Mouse (Mus musculus): ENCODE measurements at regions not wholly inside any gene's neighbourhood (a gene's known extent, or its start where the extent isn't known, plus 50 kb on each side); places are given as distances from the start of the nearest gene placed in this dataset.

- 0 out of 2 replicates have a peak, but pooled peaks have one; percentile 1 for TF ChIP-seq CTCF (IDR thresholded peaks at IDR 0.05)
- Histone ChIP-seq H3K4me1 (ENCODE audit: insufficient read depth, low read length) (no peaks in the 10 kb centered on the region), H3K27me3 (ENCODE audit: insufficient read depth, low read length) (no peaks in the 10 kb centered on the region), H3K9me3 (ENCODE audit: low read length) (no peaks in the 10 kb centered on the region), H3K9ac (replicated peaks; ENCODE audit: low read length, poor library complexity, severe bottlenecking) (no peak overlapping the region), H3K36me3 (ENCODE audit: insufficient read depth, low read length) (no peaks in the 10 kb centered on the region), H3K4me2 (ENCODE audit: low read depth, low read length, poor library complexity, severe bottlenecking) (no peak overlapping the region), H3K4me3 (ENCODE audit: low read depth, low read length) (no peak overlapping the region), H3K27ac (ENCODE audit: low read depth, low read length) (no peak overlapping the region)
- 83% methylated on average over 3 of the region's 3 CpGs for WGBS
- no peak for DNase-seq (ENCODE audit: low spot score)
- ATAC-seq (ENCODE audit: low FRiP score) = no peak
These were observed 654.2 kb upstream of the Marcks start for GRCm38 (mm10) chr10:37792878-37793277.

GRCm38 (mm10) chr10:37788049-37788448 is 649.3 kb upstream of the Marcks start:
- H3K27ac ChIP-seq (ENCODE audit: low read depth, low read length) = no peak overlapping the region
- TF ChIP-seq CTCF (IDR thresholded peaks at IDR 0.05) = no peak
- H3K4me1 ChIP-seq (ENCODE audit: insufficient read depth, low read length) = no peaks in the 10 kb centered on the region
- no peaks in the 10 kb centered on the region for H3K27me3 ChIP-seq (ENCODE audit: insufficient read depth, low read length)
- H3K9me3 ChIP-seq (ENCODE audit: low read length) = no peaks in the 10 kb centered on the region
- no peak overlapping the region for H3K9ac ChIP-seq (replicated peaks; ENCODE audit: low read length, poor library complexity, severe bottlenecking)
- DNase-seq (ENCODE audit: low spot score) = peak; percentile 33
- 89% methylated on average over 5 of the region's 5 CpGs for WGBS
- no peak overlapping the region for H3K4me3 ChIP-seq (ENCODE audit: low read depth, low read length)
- no peak overlapping the region for H3K4me2 ChIP-seq (ENCODE audit: low read depth, low read length, poor library complexity, severe bottlenecking)
- no peak for ATAC-seq (ENCODE audit: low FRiP score)
- H3K36me3 ChIP-seq (ENCODE audit: insufficient read depth, low read length) = no peaks in the 10 kb centered on the region

- Histone ChIP-seq H3K4me2 (ENCODE audit: low read depth, low read length, poor library complexity, severe bottlenecking) (no peak overlapping the region), H3K4me1 (ENCODE audit: insufficient read depth, low read length) (no peaks in the 10 kb centered on the region), H3K9ac (replicated peaks; ENCODE audit: low read length, poor library complexity, severe bottlenecking) (no peak overlapping the region), H3K4me3 (ENCODE audit: low read depth, low read length) (no peak overlapping the region), H3K9me3 (ENCODE audit: low read length) (no peaks in the 10 kb centered on the region), H3K36me3 (ENCODE audit: insufficient read depth, low read length) (no peaks in the 10 kb centered on the region), H3K27me3 (ENCODE audit: insufficient read depth, low read length) (no peaks in the 10 kb centered on the region), H3K27ac (ENCODE audit: low read depth, low read length) (no peak overlapping the region)
- DNase-seq (ENCODE audit: low spot score) (peak; percentile 37), ATAC-seq (ENCODE audit: low FRiP score) (no peak)
- no peak for TF ChIP-seq CTCF (IDR thresholded peaks at IDR 0.05)
- 46% methylated on average over 2 of the region's 2 CpGs for WGBS
These were observed 640.9 kb upstream of the Marcks start for GRCm38 (mm10) chr10:37779383-37780302.

- Histone ChIP-seq H3K9ac (replicated peaks; ENCODE audit: low read length, poor library complexity, severe bottlenecking) (no peak overlapping the region), H3K4me1 (ENCODE audit: insufficient read depth, low read length) (no peaks in the 10 kb centered on the region), H3K4me2 (ENCODE audit: low read depth, low read length, poor library complexity, severe bottlenecking) (no peak overlapping the region), H3K9me3 (ENCODE audit: low read length) (no peaks in the 10 kb centered on the region), H3K27me3 (ENCODE audit: insufficient read depth, low read length) (no peaks in the 10 kb centered on the region), H3K27ac (ENCODE audit: low read depth, low read length) (no peak overlapping the region), H3K4me3 (ENCODE audit: low read depth, low read length) (no peak overlapping the region), H3K36me3 (ENCODE audit: insufficient read depth, low read length) (no peaks in the 10 kb centered on the region)
- ATAC-seq (ENCODE audit: low FRiP score) = no peak
- WGBS = 87% methylated on average over 5 of the region's 5 CpGs
- DNase-seq (ENCODE audit: low spot score) = no peak
- no peak for TF ChIP-seq CTCF (IDR thresholded peaks at IDR 0.05)
These were observed 622.0 kb upstream of the Marcks start for GRCm38 (mm10) chr10:37760542-37761367.

GRCm38 (mm10) chr10:37741581-37741980 is 602.9 kb upstream of the Marcks start:
- no peak for ATAC-seq (ENCODE audit: low FRiP score)
- no peaks in the 10 kb centered on the region for H3K9me3 ChIP-seq (ENCODE audit: low read length)

GRCm38 (mm10) chr10:37739024-37739423 is 600.3 kb upstream of the Marcks start:
- ATAC-seq (ENCODE audit: low FRiP score) (no peak), DNase-seq (ENCODE audit: low spot score) (no peak)
- Histone ChIP-seq H3K27ac (ENCODE audit: low read depth, low read length) (no peak overlapping the region), H3K9me3 (ENCODE audit: low read length) (no peaks in the 10 kb centered on the region), H3K9ac (replicated peaks; ENCODE audit: low read length, poor library complexity, severe bottlenecking) (no peak overlapping the region), H3K4me3 (ENCODE audit: low read depth, low read length) (no peak overlapping the region), H3K27me3 (ENCODE audit: insufficient read depth, low read length) (no peaks in the 10 kb centered on the region), H3K4me2 (ENCODE audit: low read depth, low read length, poor library complexity, severe bottlenecking) (no peak overlapping the region), H3K36me3 (ENCODE audit: insufficient read depth, low read length) (no peaks in the 10 kb centered on the region), H3K4me1 (ENCODE audit: insufficient read depth, low read length) (no peaks in the 10 kb centered on the region)
- TF ChIP-seq CTCF (IDR thresholded peaks at IDR 0.05) = no peak
- WGBS = 71% methylated on average over 2 of the region's 2 CpGs

More at GRCm38 (mm10) chr10:37741581-37741980, 602.9 kb upstream of the Marcks start:
- no peak for DNase-seq (ENCODE audit: low spot score)
- Histone ChIP-seq H3K4me1 (ENCODE audit: insufficient read depth, low read length) (no peaks in the 10 kb centered on the region), H3K4me3 (ENCODE audit: low read depth, low read length) (no peak overlapping the region), H3K4me2 (ENCODE audit: low read depth, low read length, poor library complexity, severe bottlenecking) (no peak overlapping the region), H3K27ac (ENCODE audit: low read depth, low read length) (no peak overlapping the region), H3K36me3 (ENCODE audit: insufficient read depth, low read length) (no peaks in the 10 kb centered on the region), H3K27me3 (ENCODE audit: insufficient read depth, low read length) (no peaks in the 10 kb centered on the region), H3K9ac (replicated peaks; ENCODE audit: low read length, poor library complexity, severe bottlenecking) (no peak overlapping the region)
- no peak for TF ChIP-seq CTCF (IDR thresholded peaks at IDR 0.05)
- WGBS = 68% methylated on average over 2 of the region's 2 CpGs

Data from midbrain, postnatal 0 days (tissue).